Mouse (Mus musculus): ENCODE measurements around the gene Maml2. TPM values are rescaled to one million over a fixed set of nuclear protein-coding genes. Genes with fewer than 3 reads are reported as not detected.

Maml2 gene
- polyA plus RNA-seq, 1 experiment from 2014 or later: 10.0 TPM

DNA sequence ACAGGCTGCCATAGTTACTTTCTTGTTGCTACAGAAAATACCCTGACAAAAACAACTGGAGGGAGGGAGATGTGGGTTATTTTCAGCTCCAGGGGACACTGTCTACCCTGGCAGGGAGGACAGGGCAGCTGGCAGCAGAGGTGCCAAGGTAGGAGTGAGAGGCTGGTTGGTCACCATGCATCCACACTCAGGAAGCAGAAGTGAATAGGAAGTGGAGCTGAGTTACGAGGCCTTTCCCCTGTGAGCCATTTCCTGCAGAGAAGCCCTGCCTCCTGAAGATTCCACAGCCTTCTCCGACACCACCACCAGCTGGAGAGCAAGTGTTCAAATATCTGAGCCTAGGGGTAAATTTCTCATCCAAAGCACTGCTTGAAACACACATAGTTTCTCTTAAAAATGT, 277.2 kb downstream of the Maml2 start:
- Histone ChIP-seq H3K4me2 (no peak overlapping the region), H3K27me3 (replicated peaks) (no peaks in the 10 kb centered on the region), H3K27ac (no peak overlapping the region), H3K4me3 (no peak overlapping the region), H3K9ac (no peak overlapping the region), H3K4me1 (no peaks in the 10 kb centered on the region), H3K9me3 (no peaks in the 10 kb centered on the region), H3K36me3 (replicated peaks) (no peaks in the 10 kb centered on the region)
- ATAC-seq (replicated peaks): no peak
- 61% methylated on average over 2 of the region's 2 CpGs for WGBS

DNA sequence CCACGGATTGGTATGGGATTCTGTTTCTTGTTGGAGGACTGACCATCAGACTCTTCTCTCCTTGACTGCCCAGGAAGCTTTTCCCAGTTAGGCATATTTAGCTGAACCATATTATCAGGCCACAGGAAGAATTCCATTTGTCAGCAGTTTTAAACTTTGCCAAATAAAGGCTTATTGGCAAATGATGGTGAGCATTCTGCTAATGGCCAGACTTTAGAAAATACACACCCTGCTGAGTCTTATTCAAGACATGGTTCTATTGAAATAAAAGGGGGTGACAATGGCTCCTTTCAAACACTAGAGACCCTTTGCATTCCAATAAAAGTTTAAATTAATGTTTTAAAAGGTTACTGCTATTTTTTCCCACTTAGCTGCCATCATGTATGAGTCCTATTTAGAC, 279.4 kb downstream of the Maml2 start:
- WGBS: 73% methylated on average over 1 of the region's 1 CpGs
- ATAC-seq (replicated peaks): no peak
- H3K4me3 ChIP-seq: no peak overlapping the region
- H3K27ac ChIP-seq: no peak overlapping the region
- no peaks in the 10 kb centered on the region for H3K27me3 ChIP-seq (replicated peaks)
- no peaks in the 10 kb centered on the region for H3K4me1 ChIP-seq
- no peaks in the 10 kb centered on the region for H3K9me3 ChIP-seq
- no peak overlapping the region for H3K9ac ChIP-seq
- no peaks in the 10 kb centered on the region for H3K36me3 ChIP-seq (replicated peaks)
- no peak overlapping the region for H3K4me2 ChIP-seq

DNA sequence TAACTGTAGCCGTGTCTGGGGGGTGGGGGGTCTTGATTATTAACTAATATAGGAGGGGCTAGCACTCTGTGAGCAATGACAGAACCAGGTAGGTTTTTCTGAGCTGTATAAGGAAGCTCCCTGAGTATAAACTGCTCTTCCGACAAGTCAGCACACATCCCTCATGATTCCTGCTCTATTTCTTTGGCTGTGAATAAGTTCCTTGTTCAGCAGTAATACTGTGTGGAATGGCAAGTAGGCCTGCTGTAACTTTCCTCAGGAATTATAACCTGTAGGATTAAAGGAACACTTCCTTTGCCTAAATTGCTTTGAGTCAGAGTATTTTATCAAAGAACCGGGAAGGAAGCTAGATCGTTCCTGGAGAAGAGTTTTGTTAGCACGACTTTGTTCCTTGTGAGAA, 283.4 kb downstream of the Maml2 start:
- H3K36me3 ChIP-seq (replicated peaks): no peaks in the 10 kb centered on the region
- no peak overlapping the region for H3K4me2 ChIP-seq
- H3K9ac ChIP-seq: no peak overlapping the region
- no peaks in the 10 kb centered on the region for H3K9me3 ChIP-seq
- 83% methylated on average over 5 of the region's 5 CpGs for WGBS
- H3K4me3 ChIP-seq: no peak overlapping the region
- no peak overlapping the region for H3K27ac ChIP-seq
- H3K4me1 ChIP-seq: peaks cover 18% of the 10 kb centered on the region
- ATAC-seq (replicated peaks): no peak
- H3K27me3 ChIP-seq (replicated peaks): no peaks in the 10 kb centered on the region

DNA sequence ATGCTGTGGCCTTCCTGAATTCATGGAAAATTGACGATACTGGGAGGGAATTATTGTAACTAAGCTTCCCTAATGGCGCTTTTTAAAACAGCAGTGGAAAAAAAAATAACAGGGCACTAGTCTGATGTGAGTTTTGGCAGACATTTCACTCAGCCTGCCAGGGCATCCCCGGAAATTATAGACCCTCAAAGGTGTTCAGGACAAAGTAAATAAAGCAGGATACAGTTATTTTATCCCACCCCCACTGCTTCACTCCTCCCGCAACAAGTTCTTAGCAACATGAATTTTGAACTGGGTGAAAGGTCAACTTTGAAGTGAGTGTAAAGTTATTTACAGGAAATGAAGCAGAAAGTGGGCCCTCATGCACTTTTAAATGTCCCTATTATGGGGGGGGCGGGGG, 286.2 kb downstream of the Maml2 start:
- 48% methylated on average over 5 of the region's 5 CpGs for WGBS

DNA sequence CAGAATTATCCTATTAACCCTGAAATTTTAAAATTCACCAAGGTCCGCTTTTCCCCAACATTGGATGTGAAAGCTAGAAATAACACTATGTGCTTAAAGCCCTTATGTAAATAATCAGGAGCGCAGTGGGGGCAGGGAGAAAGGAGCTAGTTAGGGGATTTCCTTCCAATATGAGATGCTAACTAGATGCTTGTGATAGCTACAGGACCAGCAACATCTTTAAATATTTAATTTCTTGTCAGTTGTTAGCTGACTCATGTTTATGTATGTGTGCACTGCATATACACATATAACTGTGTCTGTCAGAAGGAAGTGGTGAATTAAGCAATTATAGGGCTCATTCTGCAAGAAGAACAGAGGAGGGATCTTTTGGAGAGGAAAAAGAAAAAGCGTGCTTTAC, 286.7 kb downstream of the Maml2 start:
- ATAC-seq (replicated peaks): peak; percentile 69
- Histone ChIP-seq H3K4me2 (no peak overlapping the region), H3K27me3 (replicated peaks) (no peaks in the 10 kb centered on the region), H3K9me3 (no peaks in the 10 kb centered on the region), H3K9ac (no peak overlapping the region), H3K4me1 (peaks cover 26% of the 10 kb centered on the region), H3K36me3 (replicated peaks) (no peaks in the 10 kb centered on the region), H3K4me3 (no peak overlapping the region), H3K27ac (no peak overlapping the region)
- 65% methylated on average over 3 of the region's 3 CpGs for WGBS

More for the DNA sequence above, 286.2 kb downstream of the Maml2 start:
- H3K36me3 ChIP-seq (replicated peaks): no peaks in the 10 kb centered on the region
- no peak for ATAC-seq (replicated peaks)
- no peak overlapping the region for H3K4me3 ChIP-seq
- peaks cover 26% of the 10 kb centered on the region for H3K4me1 ChIP-seq
- H3K4me2 ChIP-seq: no peak overlapping the region
- no peaks in the 10 kb centered on the region for H3K9me3 ChIP-seq
- no peaks in the 10 kb centered on the region for H3K27me3 ChIP-seq (replicated peaks)
- H3K9ac ChIP-seq: no peak overlapping the region
- 0 out of 2 replicates have a peak overlapping the region, but pooled peaks have one; percentile 17 for H3K27ac ChIP-seq

DNA sequence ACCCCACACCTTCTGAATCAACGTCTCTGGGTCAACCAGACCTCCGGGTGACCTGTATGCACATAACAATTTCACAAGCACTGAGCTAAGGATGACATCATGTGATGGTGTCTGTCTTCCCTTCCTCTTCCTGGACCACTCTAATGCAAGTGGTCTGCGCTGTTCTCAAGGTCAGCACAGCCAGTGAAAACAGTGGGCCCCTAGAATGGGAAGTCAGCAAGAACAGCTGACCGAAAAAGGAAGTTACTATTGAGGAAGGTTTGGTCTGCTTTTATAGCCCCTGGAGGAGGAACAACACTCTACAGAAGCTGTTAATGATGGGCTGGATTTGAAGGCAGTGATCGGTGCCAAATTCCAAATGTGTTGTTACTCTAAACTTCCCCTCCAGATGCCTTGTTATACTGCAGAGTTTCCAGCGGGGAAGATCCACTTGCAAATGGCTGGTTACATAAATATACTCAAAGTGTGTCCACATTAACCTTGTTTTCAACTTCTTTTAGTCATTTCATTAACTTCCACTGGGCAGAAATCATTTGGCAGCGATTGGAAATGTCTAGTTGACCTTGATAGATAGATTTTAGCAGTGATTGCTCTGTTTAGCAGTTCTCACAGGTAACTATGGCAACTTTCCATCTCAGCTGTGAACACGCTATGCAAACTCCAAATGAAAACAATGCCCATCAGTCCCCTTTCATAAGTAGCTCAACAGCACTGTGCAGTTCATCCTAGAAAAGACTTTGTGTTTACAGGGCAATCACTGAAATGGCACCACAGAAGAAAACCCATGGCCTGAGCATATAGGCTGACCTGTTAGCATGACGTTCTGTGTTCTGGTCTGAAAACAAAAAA, 289.6 kb downstream of the Maml2 start:
- no peaks in the 10 kb centered on the region for H3K36me3 ChIP-seq (replicated peaks)
- no peak overlapping the region for H3K4me2 ChIP-seq
- no peak for ATAC-seq (replicated peaks)
- no peaks in the 10 kb centered on the region for H3K27me3 ChIP-seq (replicated peaks)
- no peaks in the 10 kb centered on the region for H3K9me3 ChIP-seq
- H3K4me1 ChIP-seq: peaks cover 26% of the 10 kb centered on the region
- no peak overlapping the region for H3K4me3 ChIP-seq
- no peak overlapping the region for H3K9ac ChIP-seq
- 74% methylated on average over 9 of the region's 9 CpGs for WGBS
- H3K27ac ChIP-seq: no peak overlapping the region; the same call in 1 of the 2 replicates

DNA sequence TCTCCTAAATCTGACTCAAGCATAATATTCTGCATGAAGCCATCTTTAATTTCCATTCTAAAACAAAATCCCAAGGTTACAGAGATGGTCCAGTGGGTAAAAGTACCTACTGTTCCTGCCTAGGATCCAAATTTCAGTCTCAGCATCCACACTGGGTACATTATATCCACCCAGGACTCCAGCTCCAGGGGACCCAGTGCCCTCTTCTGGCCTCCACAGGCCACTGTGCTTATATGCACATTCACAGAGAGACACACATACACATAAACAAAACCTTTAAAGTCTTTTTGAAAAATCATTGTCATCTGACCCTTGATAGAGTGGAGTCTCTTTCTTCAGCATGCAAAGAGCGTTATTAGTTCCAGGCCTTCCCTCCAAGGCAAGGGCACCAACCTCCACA, 291.0 kb downstream of the Maml2 start:
- H3K27ac ChIP-seq: no peak overlapping the region
- H3K4me1 ChIP-seq: peaks cover 19% of the 10 kb centered on the region
- H3K9me3 ChIP-seq: no peaks in the 10 kb centered on the region
- no peaks in the 10 kb centered on the region for H3K36me3 ChIP-seq (replicated peaks)
- H3K4me3 ChIP-seq: no peak overlapping the region
- no peaks in the 10 kb centered on the region for H3K27me3 ChIP-seq (replicated peaks)
- H3K9ac ChIP-seq: no peak overlapping the region
- H3K4me2 ChIP-seq: no peak overlapping the region
- 97% methylated on average over 1 of the region's 1 CpGs for WGBS
- ATAC-seq (replicated peaks): no peak

DNA sequence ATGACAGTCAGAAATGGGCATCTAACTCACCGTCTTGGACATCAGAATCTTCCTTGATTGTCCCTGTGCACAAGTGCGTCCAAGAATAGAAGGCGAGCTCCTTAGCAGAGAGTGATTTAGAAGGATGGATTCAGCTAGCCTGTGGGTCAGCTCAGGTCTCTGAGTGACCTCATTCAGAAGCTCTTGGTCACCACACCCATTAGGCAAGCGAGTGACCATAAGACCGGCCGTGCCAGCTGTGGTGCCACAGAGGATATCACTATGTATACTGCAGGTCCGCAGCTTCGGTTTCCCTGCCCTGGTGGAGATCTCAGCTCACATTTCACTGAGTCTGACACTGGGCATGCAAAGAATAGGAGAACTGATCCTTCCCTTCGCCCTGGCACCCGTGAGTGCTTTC, 294.9 kb downstream of the Maml2 start:
- Histone ChIP-seq H3K36me3 (replicated peaks) (no peaks in the 10 kb centered on the region), H3K4me3 (no peak overlapping the region), H3K27me3 (replicated peaks) (no peaks in the 10 kb centered on the region), H3K9ac (no peak overlapping the region), H3K27ac (no peak overlapping the region), H3K4me1 (peaks cover 9% of the 10 kb centered on the region; the same call in 1 of the 2 replicates), H3K4me2 (no peak overlapping the region), H3K9me3 (no peaks in the 10 kb centered on the region)
- ATAC-seq (replicated peaks): 0 out of 2 replicates have a peak, but pooled peaks have one; percentile 17
- 89% methylated on average over 10 of the region's 10 CpGs for WGBS

DNA sequence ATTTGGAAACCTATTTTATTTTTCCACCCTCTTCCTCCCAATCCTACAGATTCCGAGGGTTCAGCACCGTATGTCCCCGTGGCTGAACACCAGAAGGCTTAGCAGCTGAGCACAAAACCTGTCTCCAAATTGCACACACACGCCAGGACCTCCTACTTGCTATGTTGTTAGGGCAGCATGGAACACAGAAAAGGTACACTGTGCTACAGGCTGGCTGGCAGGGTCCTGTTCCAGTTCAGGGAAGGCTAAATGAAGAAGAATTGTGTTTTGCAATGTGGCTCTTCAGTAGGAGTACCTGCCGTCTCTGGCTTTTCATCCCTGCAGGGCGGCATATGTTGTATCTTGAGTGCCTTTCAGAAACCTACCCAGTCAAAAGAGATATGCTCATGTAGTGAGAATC, 300.0 kb downstream of the Maml2 start:
- H3K4me2 ChIP-seq: no peak overlapping the region
- no peak overlapping the region for H3K4me3 ChIP-seq
- no peak for ATAC-seq (replicated peaks)
- H3K9me3 ChIP-seq: no peaks in the 10 kb centered on the region
- H3K27ac ChIP-seq: no peak overlapping the region
- no peaks in the 10 kb centered on the region for H3K27me3 ChIP-seq (replicated peaks)
- no peak overlapping the region for H3K9ac ChIP-seq
- peaks cover 9% of the 10 kb centered on the region; the same call in 1 of the 2 replicates for H3K4me1 ChIP-seq
- H3K36me3 ChIP-seq (replicated peaks): no peaks in the 10 kb centered on the region
- 79% methylated on average over 6 of the region's 6 CpGs for WGBS

DNA sequence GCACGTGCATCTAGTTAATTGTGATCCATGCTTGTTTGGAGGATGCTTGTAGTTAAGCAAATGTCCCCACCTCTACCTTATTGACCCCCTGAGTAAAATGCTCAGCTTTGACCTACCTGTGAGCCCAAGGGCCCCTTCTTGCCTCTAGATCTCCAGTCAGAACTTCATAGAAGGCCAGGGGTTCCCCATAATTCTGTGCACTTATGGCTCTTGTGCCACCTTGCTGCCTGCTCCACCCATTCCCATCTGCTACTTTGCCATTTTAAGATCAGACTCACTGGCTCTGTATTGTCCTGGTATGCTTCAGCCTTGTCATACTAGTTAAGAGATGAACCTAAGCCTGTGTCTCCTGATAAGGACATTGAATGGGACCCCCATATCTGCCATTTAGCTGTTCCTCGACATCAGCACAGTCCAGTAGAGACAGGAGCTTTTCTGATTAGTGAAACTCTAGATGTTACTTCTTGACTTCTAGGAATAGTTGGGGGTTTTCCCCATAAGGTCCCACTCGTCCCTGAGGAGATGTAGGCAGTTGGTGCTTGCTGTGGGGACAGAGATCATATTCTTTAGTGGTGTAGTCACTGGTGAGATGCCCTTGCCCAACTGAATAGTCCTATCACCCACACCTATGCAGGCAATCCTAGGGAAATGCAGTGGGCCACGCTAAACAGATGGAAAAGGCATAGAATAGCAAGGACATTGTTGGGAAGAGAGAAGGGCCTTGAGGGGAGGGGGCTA, 301.0 kb downstream of the Maml2 start:
- H3K4me2 ChIP-seq: no peak overlapping the region
- H3K27me3 ChIP-seq (replicated peaks): no peaks in the 10 kb centered on the region
- H3K4me1 ChIP-seq: peaks cover 9% of the 10 kb centered on the region; the same call in 1 of the 2 replicates
- H3K27ac ChIP-seq: no peak overlapping the region
- no peak overlapping the region for H3K9ac ChIP-seq
- 84% methylated on average over 4 of the region's 4 CpGs for WGBS
- no peak for ATAC-seq (replicated peaks)
- no peaks in the 10 kb centered on the region for H3K9me3 ChIP-seq
- no peaks in the 10 kb centered on the region for H3K36me3 ChIP-seq (replicated peaks)
- no peak overlapping the region for H3K4me3 ChIP-seq

DNA sequence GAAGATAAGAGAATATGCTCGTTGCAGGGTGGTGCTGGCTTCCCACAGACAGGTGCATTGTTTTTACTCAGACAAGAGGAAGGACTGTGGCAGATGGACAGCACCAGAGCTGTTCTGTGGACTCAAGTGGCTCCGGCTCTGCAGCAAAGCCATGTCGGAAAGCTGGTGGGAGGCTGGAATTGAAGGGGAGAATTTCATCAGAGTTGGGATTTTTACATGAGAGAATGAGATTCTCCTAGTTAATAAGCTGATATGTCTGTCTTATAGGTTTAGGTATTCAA, 301.5 kb downstream of the Maml2 start:
- WGBS: 83% methylated on average over 3 of the region's 3 CpGs

DNA sequence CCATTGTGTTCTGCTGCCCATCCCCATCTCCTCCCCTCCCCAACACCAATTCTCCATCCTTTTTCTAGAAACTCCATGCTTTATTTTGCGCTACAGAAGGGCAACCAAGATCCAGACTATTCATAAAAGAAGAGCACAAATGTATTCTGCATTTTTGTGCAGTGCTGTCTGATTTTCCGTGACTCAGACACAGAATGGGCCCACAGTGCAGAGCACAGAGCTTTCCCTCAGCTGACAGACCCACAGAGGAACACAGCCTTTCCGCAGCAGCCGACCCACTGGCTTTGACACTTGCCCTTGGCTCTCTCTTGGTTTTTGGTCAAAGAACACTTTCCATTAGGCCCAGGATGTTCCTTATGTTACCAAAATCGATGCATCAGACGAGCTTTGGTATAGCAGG, 302.0 kb downstream of the Maml2 start:
- Histone ChIP-seq H3K9ac (no peak overlapping the region), H3K4me3 (no peak overlapping the region), H3K27me3 (replicated peaks) (no peaks in the 10 kb centered on the region), H3K9me3 (no peaks in the 10 kb centered on the region), H3K36me3 (replicated peaks) (no peaks in the 10 kb centered on the region), H3K4me1 (peaks cover 9% of the 10 kb centered on the region; the same call in 1 of the 2 replicates), H3K4me2 (no peak overlapping the region), H3K27ac (no peak overlapping the region)
- ATAC-seq (replicated peaks): no peak
- 90% methylated on average over 6 of the region's 6 CpGs for WGBS

More for the DNA sequence above, 301.5 kb downstream of the Maml2 start:
- Histone ChIP-seq H3K27me3 (replicated peaks) (no peaks in the 10 kb centered on the region), H3K4me1 (peaks cover 9% of the 10 kb centered on the region; the same call in 1 of the 2 replicates), H3K4me3 (no peak overlapping the region), H3K9ac (no peak overlapping the region), H3K4me2 (no peak overlapping the region), H3K36me3 (replicated peaks) (no peaks in the 10 kb centered on the region), H3K27ac (no peak overlapping the region), H3K9me3 (no peaks in the 10 kb centered on the region)
- ATAC-seq (replicated peaks): no peak
